Mouse (Mus musculus): ENCODE data around the gene Pgpep1. TPM values are rescaled to one million over a fixed set of nuclear protein-coding genes. Genes with fewer than 3 reads are reported as not detected.

Pgpep1 gene
- polyA plus RNA-seq, 1 experiment: 30.2 TPM

DNA sequence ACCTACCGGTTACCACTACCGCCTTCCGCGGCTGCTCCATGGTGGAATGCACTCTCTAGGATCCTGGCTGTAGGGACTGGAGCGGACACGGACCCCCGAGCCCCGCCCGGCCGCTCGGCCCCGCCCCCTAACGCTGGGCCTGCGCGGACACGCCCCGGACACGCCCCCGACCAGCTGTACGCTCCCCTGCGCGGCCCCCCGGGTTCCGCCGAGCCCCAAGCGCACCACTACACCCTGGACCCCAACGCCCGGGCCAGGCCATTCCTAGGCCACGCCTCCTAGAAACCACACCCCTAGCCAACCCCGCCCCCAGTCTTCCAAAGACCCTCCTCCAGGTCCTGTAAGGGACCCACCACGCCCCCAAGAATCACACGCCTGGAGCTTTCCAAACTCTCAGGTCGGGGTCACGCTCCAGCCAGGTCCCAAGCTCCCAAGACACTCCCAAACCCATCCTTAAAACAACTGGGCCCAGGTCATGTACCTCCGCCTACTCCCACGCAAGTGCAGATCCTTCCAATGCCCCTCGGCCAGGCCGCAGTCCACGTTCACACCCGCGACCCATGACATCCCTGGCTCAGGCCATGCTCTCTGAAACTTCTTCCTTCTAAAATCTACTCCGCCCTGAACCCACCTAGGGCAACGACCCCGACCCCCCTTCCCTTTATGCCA lies 450 bp downstream of the Pgpep1 start:
- Histone ChIP-seq H3K4me3 (ENCODE audit: low read depth, low read length) (peak overlapping the region; percentile 92), H3K9me3 (replicated peaks; ENCODE audit: control insufficient read depth, insufficient read depth, low read length, poor library complexity, severe bottlenecking) (no peaks in the 10 kb centered on the region), H3K27me3 (ENCODE audit: control insufficient read depth, insufficient read depth, low read length, poor library complexity, severe bottlenecking) (no peaks in the 10 kb centered on the region), H3K27ac (ENCODE audit: insufficient read depth, low read length) (peak overlapping the region; percentile 29), H3K9ac (ENCODE audit: low read depth, poor library complexity, severe bottlenecking) (peak overlapping the region; percentile 79), H3K36me3 (ENCODE audit: control insufficient read depth, insufficient read depth, low read length, poor library complexity, severe bottlenecking) (peaks cover 17% of the 10 kb centered on the region), H3K4me1 (ENCODE audit: control insufficient read depth, insufficient read depth, low read length) (no peaks in the 10 kb centered on the region)
- TF ChIP-seq CTCF (IDR thresholded peaks at IDR 0.05; ENCODE audit: low read depth, low read length) (no peak), POLR2A (IDR thresholded peaks at IDR 0.05; ENCODE audit: insufficient read depth, low read length) (peak; percentile 51)

- Histone ChIP-seq H3K4me3 (ENCODE audit: low read depth, low read length) (peak overlapping the region; percentile 92), H3K9ac (ENCODE audit: low read depth, poor library complexity, severe bottlenecking) (peak overlapping the region; percentile 79), H3K27ac (ENCODE audit: insufficient read depth, low read length) (peak overlapping the region; percentile 29), H3K9me3 (replicated peaks; ENCODE audit: control insufficient read depth, insufficient read depth, low read length, poor library complexity, severe bottlenecking) (no peaks in the 10 kb centered on the region), H3K4me1 (ENCODE audit: control insufficient read depth, insufficient read depth, low read length) (no peaks in the 10 kb centered on the region), H3K36me3 (ENCODE audit: control insufficient read depth, insufficient read depth, low read length, poor library complexity, severe bottlenecking) (peaks cover 20% of the 10 kb centered on the region), H3K27me3 (ENCODE audit: control insufficient read depth, insufficient read depth, low read length, poor library complexity, severe bottlenecking) (no peaks in the 10 kb centered on the region)
- peak; percentile 86 for TF ChIP-seq POLR2A (IDR thresholded peaks at IDR 0.05; ENCODE audit: insufficient read depth, low read length)
- TF ChIP-seq CTCF (IDR thresholded peaks at IDR 0.05; ENCODE audit: low read depth, low read length): no peak
- TF ChIP-seq EP300 (IDR thresholded peaks at IDR 0.05; ENCODE audit: insufficient read depth, low read depth, low read length): 0 out of 2 replicates have a peak, but pooled peaks have one; percentile 32
These were observed 1.1 kb downstream of the Pgpep1 start for GRCm38 (mm10) chr8:70658897-70659603.

DNA sequence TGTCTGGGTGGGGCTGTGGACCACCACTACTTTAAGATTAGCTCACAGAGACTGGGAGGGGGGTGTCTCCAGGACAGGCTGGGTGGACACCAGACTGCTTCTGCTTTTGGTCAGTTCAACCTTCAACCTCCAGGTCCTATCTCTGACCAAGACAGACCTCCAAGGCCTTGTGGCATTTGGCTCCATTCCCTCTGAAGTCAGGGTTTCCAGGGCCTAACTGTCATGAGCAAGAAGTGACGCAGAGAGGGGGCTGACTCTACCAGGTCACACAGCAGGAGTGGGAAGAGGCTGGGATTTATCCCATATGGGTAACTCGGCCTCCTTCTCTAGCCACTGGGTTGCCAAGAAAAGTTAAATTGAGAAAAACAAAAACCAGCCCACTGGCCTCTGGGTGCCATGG lies 2.4 kb downstream of the Pgpep1 start:
- no peaks in the 10 kb centered on the region for H3K9me3 ChIP-seq (replicated peaks; ENCODE audit: control insufficient read depth, insufficient read depth, low read length, poor library complexity, severe bottlenecking)
- TF ChIP-seq EP300 (IDR thresholded peaks at IDR 0.05; ENCODE audit: insufficient read depth, low read depth, low read length) (no peak), CTCF (IDR thresholded peaks at IDR 0.05; ENCODE audit: low read depth, low read length) (no peak), POLR2A (IDR thresholded peaks at IDR 0.05; ENCODE audit: insufficient read depth, low read length) (no peak)
- no peaks in the 10 kb centered on the region for H3K4me1 ChIP-seq (ENCODE audit: control insufficient read depth, insufficient read depth, low read length)
- H3K27me3 ChIP-seq (ENCODE audit: control insufficient read depth, insufficient read depth, low read length, poor library complexity, severe bottlenecking): no peaks in the 10 kb centered on the region
- H3K36me3 ChIP-seq (ENCODE audit: control insufficient read depth, insufficient read depth, low read length, poor library complexity, severe bottlenecking): peaks cover 20% of the 10 kb centered on the region
- no peak overlapping the region for H3K4me3 ChIP-seq (ENCODE audit: low read depth, low read length)
- H3K9ac ChIP-seq (ENCODE audit: low read depth, poor library complexity, severe bottlenecking): no peak overlapping the region
- H3K27ac ChIP-seq (ENCODE audit: insufficient read depth, low read length): no peak overlapping the region

DNA sequence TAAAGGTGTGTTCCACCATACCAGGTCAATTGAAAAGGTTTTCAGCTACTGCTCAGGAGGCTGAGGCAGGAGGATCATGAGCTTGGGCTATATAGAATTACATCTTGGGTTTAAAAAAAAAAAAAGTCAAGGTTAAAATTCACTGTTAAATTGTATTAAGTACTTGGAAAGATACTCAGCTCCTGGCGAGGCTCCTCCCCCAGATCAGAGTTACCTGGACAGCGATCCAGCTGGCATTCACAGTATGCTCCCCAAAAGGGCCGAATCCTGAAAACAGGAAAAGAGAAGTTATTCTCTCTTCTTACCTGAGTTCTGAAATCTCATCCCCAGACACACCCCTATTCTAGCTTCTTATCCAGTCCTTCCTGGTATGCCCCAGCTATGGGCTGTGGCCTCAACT lies 3.0 kb downstream of the Pgpep1 start:
- Histone ChIP-seq H3K4me3 (ENCODE audit: low read depth, low read length) (no peak overlapping the region), H3K9ac (ENCODE audit: low read depth, poor library complexity, severe bottlenecking) (no peak overlapping the region), H3K27ac (ENCODE audit: insufficient read depth, low read length) (no peak overlapping the region), H3K36me3 (ENCODE audit: control insufficient read depth, insufficient read depth, low read length, poor library complexity, severe bottlenecking) (peaks cover 21% of the 10 kb centered on the region), H3K27me3 (ENCODE audit: control insufficient read depth, insufficient read depth, low read length, poor library complexity, severe bottlenecking) (no peaks in the 10 kb centered on the region), H3K4me1 (ENCODE audit: control insufficient read depth, insufficient read depth, low read length) (peaks cover 2% of the 10 kb centered on the region), H3K9me3 (replicated peaks; ENCODE audit: control insufficient read depth, insufficient read depth, low read length, poor library complexity, severe bottlenecking) (no peaks in the 10 kb centered on the region)
- TF ChIP-seq POLR2A (IDR thresholded peaks at IDR 0.05; ENCODE audit: insufficient read depth, low read length): no peak
- no peak for TF ChIP-seq CTCF (IDR thresholded peaks at IDR 0.05; ENCODE audit: low read depth, low read length)
- no peak for TF ChIP-seq EP300 (IDR thresholded peaks at IDR 0.05; ENCODE audit: insufficient read depth, low read depth, low read length)

DNA sequence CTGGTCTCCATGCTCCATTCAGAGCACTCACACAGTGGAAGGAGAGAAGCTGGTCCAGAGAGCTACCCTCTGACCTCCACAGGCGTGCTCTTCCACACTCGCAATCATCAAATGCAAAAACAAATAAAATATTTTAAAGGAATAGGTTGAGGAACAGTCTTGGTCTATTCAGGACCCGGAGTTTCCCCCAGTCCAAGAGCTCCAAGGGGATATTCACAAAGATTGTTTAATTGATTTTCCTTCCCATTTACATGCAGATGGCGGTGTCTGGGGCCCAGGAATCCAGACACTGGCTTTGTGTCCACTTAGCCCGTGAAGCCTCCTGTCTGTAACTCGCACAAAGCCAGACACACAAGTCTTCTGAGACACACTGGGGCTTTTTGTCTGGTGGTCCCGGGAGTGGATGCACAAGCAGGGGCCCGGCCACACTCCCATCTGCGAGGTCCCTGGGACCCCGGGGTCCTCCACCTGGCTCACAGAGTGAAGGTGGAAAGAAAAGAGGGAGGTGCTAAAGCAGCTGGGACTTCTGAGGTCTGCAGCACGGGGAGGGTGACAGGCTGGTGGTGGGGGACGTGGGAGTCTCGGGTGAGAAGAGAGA lies 3.9 kb downstream of the Pgpep1 start:
- no peaks in the 10 kb centered on the region for H3K9me3 ChIP-seq (replicated peaks; ENCODE audit: control insufficient read depth, insufficient read depth, low read length, poor library complexity, severe bottlenecking)
- peaks cover 3% of the 10 kb centered on the region for H3K4me1 ChIP-seq (ENCODE audit: control insufficient read depth, insufficient read depth, low read length)
- H3K4me3 ChIP-seq (ENCODE audit: low read depth, low read length): no peak overlapping the region
- no peaks in the 10 kb centered on the region for H3K27me3 ChIP-seq (ENCODE audit: control insufficient read depth, insufficient read depth, low read length, poor library complexity, severe bottlenecking)
- H3K27ac ChIP-seq (ENCODE audit: insufficient read depth, low read length): peak overlapping the region; percentile 36
- peaks cover 23% of the 10 kb centered on the region for H3K36me3 ChIP-seq (ENCODE audit: control insufficient read depth, insufficient read depth, low read length, poor library complexity, severe bottlenecking)
- TF ChIP-seq CTCF (IDR thresholded peaks at IDR 0.05; ENCODE audit: low read depth, low read length): no peak
- TF ChIP-seq POLR2A (IDR thresholded peaks at IDR 0.05; ENCODE audit: insufficient read depth, low read length): no peak
- TF ChIP-seq EP300 (IDR thresholded peaks at IDR 0.05; ENCODE audit: insufficient read depth, low read depth, low read length): no peak
- peak overlapping the region; percentile 40; the same call in 1 of the 2 replicates for H3K9ac ChIP-seq (ENCODE audit: low read depth, poor library complexity, severe bottlenecking)

GRCm38 (mm10) chr8:70655469-70655868 lies 4.7 kb downstream of the Pgpep1 start:
- peaks cover 26% of the 10 kb centered on the region for H3K36me3 ChIP-seq (ENCODE audit: control insufficient read depth, insufficient read depth, low read length, poor library complexity, severe bottlenecking)
- H3K27me3 ChIP-seq (ENCODE audit: control insufficient read depth, insufficient read depth, low read length, poor library complexity, severe bottlenecking): no peaks in the 10 kb centered on the region
- no peak overlapping the region for H3K27ac ChIP-seq (ENCODE audit: insufficient read depth, low read length)
- peaks cover 5% of the 10 kb centered on the region for H3K4me1 ChIP-seq (ENCODE audit: control insufficient read depth, insufficient read depth, low read length)
- H3K4me3 ChIP-seq (ENCODE audit: low read depth, low read length): no peak overlapping the region
- no peak for TF ChIP-seq EP300 (IDR thresholded peaks at IDR 0.05; ENCODE audit: insufficient read depth, low read depth, low read length)
- TF ChIP-seq CTCF (IDR thresholded peaks at IDR 0.05; ENCODE audit: low read depth, low read length): no peak
- no peak for TF ChIP-seq POLR2A (IDR thresholded peaks at IDR 0.05; ENCODE audit: insufficient read depth, low read length)
- no peak overlapping the region for H3K9ac ChIP-seq (ENCODE audit: low read depth, poor library complexity, severe bottlenecking)
- H3K9me3 ChIP-seq (replicated peaks; ENCODE audit: control insufficient read depth, insufficient read depth, low read length, poor library complexity, severe bottlenecking): no peaks in the 10 kb centered on the region

All from ES-Bruce4 (cell line).